Mouse (Mus musculus) neural tube, embryonic 12.5 days (tissue): ENCODE results near the gene Bcan. TPM values are rescaled to one million over a fixed set of nuclear protein-coding genes. Genes with fewer than 3 reads are reported as not detected.

Experiments used
- ATAC-seq: fragments of 200-750 bp; cut with Nextera tagmentation; 2 replicates; pipeline ENCODE4 v1.8.0; 2017; ENCODE audit warnings: low read depth, mild to moderate bottlenecking, moderate TSS enrichment, moderate library complexity; ENCODE audit not compliant: low FRiP score
- H3K27ac ChIP-seq: fragments of 300-500 bp; sonication (generic); 2 replicates; pipeline ENCODE4 v1.5.1; 2016
- H3K27me3 ChIP-seq: fragments of 300-500 bp; sonication (generic); replicated peaks from 2 replicates; pipeline ENCODE4 v1.6.1; 2016; ENCODE audit warnings: mild to moderate bottlenecking
- H3K36me3 ChIP-seq: fragments of 300-500 bp; sonication (generic); 2 replicates; pipeline ENCODE4 v1.6.1; 2016; ENCODE audit warnings: mild to moderate bottlenecking
- H3K4me1 ChIP-seq: fragments of 300-500 bp; sonication (generic); 2 replicates; pipeline ENCODE4 v1.6.1; 2016
- H3K4me2 ChIP-seq: fragments of 300-500 bp; sonication (generic); replicated peaks from 2 replicates; pipeline ENCODE4 v1.6.1; 2016; ENCODE audit warnings: mild to moderate bottlenecking
- H3K4me3 ChIP-seq: fragments of 300-500 bp; sonication (generic); 2 replicates; pipeline ENCODE4 v1.5.1; 2016
- H3K9ac ChIP-seq: fragments of 300-500 bp; sonication (generic); 2 replicates; pipeline ENCODE4 v1.6.1; 2016; ENCODE audit warnings: mild to moderate bottlenecking
- H3K9me3 ChIP-seq: fragments of 300-500 bp; sonication (generic); 2 replicates; pipeline ENCODE4 v1.6.1; 2016; ENCODE audit warnings: mild to moderate bottlenecking
- WGBS: fragments of 180-500 bp; shearing (Covaris S2); methylation state at CpG from one replicate; pipeline ENCODE4 v1.1.7; 2016; 5-methylcytosine and 5-hydroxymethylcytosine counted together
- polyA plus RNA-seq: library from polyadenylated mRNA; unstranded; fragments of >200 nt; fragmentation: Nextera tagmentation; extraction: Ambion mirVana; gene quantifications from 2 replicates; pipeline ENCODE4 v1.2.1, GENCODE M21; 2016

The Bcan gene
- 2.4 and 4.1 TPM in 2 replicates for polyA plus RNA-seq

DNA sequence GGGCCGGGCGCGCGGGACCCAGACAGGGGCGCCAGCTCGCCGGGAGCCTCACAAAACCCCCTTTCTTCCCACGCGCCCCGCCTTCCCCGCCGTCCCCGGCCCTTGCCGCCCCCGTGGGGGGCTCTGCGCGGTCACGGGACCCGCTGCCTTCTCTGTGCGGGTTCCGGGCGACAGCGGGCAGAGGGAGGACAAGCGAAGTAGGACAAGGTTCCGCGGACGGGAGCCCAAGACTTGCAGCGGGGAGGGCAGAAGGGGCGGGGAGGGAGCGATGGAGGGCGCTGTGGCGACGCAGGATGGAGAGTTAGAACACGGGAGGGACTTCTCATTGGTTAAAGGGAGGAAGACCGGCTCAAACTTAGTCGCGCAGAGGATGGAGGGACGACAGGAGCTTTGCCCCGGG lies at the start of gene Bcan:
TSS of gene Bcan (minus strand) at position 50 of the 400 bp plus-strand sequence.
- peak within 1 kb of the TSS; percentile 45 for H3K9ac ChIP-seq
- ATAC-seq = no peak
- WGBS = under 1% methylated on average over 39 of the region's 39 CpGs

DNA sequence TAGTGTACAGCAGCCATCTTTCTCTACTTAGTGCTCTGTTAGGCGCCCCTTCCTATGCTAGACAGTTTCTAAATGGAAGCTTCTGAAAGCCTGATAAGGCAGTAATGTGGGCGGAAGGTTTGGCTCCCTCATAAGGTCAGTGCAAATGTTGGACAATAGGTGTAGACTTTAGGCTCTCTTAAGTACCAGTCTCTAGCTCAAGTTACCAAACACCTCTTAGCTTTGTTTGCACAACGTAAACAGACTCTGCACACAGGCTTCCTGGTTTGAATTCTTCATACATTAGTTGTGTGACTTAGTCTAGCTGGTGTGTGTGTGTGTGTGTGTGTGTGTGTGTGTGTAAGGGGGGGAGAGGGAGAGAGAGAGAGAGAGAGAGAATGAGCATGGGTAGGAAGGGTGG lies 49.5 kb upstream of the Bcan start:
- H3K4me3 ChIP-seq = no peak overlapping the region
- WGBS = 91% methylated on average over 3 of the region's 3 CpGs
- no peak overlapping the region for H3K4me2 ChIP-seq
- H3K27ac ChIP-seq = no peak overlapping the region
- no peaks in the 10 kb centered on the region for H3K4me1 ChIP-seq
- peaks cover 37% of the 10 kb centered on the region for H3K36me3 ChIP-seq
- H3K9ac ChIP-seq = no peak overlapping the region
- H3K27me3 ChIP-seq = no peaks in the 10 kb centered on the region
- no peaks in the 10 kb centered on the region for H3K9me3 ChIP-seq
- no peak for ATAC-seq

More for the DNA sequence above, at the start of gene Bcan:
- no peak within 1 kb of the TSS for H3K27ac ChIP-seq
- no peaks in the 10 kb centered on the region for H3K9me3 ChIP-seq
- no peaks in the 10 kb centered on the region for H3K36me3 ChIP-seq
- H3K4me2 ChIP-seq = peak within 1 kb of the TSS; percentile 80
- peak within 1 kb of the TSS; percentile 43 for H3K4me3 ChIP-seq
- H3K4me1 ChIP-seq = peaks cover 34% of the 10 kb centered on the region
- peaks cover 90% of the 10 kb centered on the region for H3K27me3 ChIP-seq

DNA sequence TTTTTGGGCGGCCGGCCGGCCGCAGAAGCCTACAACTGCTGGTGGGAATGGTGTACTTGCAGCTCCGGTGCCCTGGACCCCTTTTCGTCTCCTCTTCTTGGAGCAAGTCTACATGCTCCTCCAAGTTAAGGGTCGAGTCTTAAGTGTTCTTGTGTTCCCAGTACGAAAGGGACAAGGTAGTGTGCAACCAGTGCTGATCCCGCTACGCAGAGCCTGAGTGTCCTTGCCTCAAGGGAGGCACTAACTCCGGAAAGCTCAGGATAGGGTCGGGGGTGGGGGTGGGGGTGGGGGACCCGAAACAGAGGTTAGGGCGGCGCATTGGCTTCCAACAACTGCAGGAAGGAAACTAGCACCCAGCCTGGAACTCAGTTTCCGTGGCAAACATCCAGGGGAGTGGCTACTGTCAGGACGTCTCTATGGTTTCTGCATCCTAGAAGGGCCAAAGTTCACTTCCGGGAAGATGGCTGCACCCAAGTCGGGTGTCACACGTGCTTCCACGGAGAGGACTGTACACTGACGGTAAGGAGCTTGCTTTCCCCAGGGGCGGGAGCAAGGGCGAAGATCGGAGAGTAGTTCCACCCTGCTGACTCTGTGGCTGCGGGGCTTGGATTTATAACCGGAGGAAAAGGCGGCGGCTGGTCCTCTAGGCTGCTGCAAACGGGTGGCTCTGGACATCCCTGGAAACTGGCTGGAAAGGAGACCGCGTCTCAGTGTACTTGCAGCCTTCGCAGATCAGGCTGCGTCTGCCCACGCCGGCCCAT lies 42.8 kb upstream of the Bcan start, which contains the start of gene Gpatch4:
TSS of gene Gpatch4 (plus strand) at position 448 of the 761 bp plus-strand sequence.
- Histone ChIP-seq H3K9me3 (no peaks in the 10 kb centered on the region), H3K27ac (no peak within 1 kb of the TSS), H3K4me1 (peaks cover 10% of the 10 kb centered on the region), H3K36me3 (no peaks in the 10 kb centered on the region), H3K27me3 (peaks cover 9% of the 10 kb centered on the region; the same call in 1 of the 2 replicates), H3K4me2 (peak within 1 kb of the TSS; percentile 65), H3K4me3 (peak within 1 kb of the TSS; percentile 69), H3K9ac (peak within 1 kb of the TSS; percentile 51)
- WGBS = 12% methylated on average over 36 of the region's 36 CpGs
- ATAC-seq = peak; percentile 83

DNA sequence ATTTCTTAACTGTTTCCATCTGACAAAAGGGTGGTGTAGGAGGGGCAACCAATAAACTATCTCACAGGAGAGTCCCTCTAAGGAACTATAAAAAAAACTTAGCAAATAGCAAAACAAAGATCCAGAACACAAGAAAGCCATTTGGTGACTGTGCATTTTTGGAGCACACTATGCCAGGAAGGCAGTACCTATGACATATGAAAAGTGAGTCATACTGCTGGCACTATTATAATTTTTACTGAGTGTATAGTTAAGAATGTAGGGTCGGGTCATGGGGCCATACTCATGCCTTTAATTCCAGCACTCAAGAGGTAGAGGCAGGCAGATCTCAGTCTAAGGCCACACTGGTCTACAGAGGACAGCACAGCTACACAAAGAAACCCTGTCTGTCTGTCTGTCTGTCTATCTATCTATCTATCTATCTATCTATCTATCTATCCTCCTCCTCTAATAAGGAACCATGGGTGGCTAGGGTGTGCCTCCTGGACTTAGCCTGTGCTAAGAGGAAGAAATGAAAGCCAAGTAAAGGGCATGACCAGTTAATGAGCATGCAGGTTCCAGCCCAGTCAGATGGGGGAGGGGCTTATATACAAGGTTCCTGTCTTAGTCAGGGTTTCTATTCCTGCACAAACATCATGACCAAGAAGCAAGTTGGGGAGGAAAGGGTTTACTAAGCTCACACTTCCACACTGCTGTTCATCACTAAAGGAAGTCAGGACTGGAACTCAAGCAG lies 35.7 kb upstream of the Bcan start:
- no peak overlapping the region for H3K27ac ChIP-seq
- H3K9me3 ChIP-seq = no peaks in the 10 kb centered on the region
- WGBS = 66% methylated on average over 1 of the region's 1 CpGs
- no peak overlapping the region for H3K4me3 ChIP-seq
- no peaks in the 10 kb centered on the region for H3K36me3 ChIP-seq
- ATAC-seq = no peak
- H3K9ac ChIP-seq = no peak overlapping the region
- no peak overlapping the region for H3K4me2 ChIP-seq
- H3K27me3 ChIP-seq = peaks cover 13% of the 10 kb centered on the region; the same call in 1 of the 2 replicates
- no peaks in the 10 kb centered on the region for H3K4me1 ChIP-seq

DNA sequence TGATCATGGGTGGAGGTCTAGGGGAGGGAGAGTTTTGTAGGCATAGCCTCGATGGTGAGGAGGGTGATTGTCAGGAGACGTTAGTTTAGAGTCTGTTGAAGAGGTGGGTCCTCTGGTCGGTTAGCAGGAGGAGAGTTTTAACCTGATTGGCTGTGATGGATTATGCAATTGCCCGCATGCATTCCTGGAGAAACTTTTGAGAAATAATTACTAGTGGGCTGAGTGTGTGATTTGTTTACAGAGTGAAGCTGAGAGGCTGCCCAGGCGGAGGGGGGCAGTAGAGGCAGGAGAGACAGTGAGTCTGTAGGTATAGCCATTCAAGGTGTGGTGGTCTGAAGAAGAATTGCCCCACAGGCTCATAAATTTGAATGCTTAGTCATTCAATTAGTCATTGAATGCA lies 33.5 kb upstream of the Bcan start:
- Histone ChIP-seq H3K9ac (no peak overlapping the region), H3K4me3 (no peak overlapping the region), H3K27me3 (peaks cover 16% of the 10 kb centered on the region), H3K9me3 (no peaks in the 10 kb centered on the region), H3K4me1 (no peaks in the 10 kb centered on the region), H3K36me3 (no peaks in the 10 kb centered on the region), H3K27ac (no peak overlapping the region), H3K4me2 (no peak overlapping the region)
- ATAC-seq = no peak
- 80% methylated on average over 5 of the region's 5 CpGs for WGBS

DNA sequence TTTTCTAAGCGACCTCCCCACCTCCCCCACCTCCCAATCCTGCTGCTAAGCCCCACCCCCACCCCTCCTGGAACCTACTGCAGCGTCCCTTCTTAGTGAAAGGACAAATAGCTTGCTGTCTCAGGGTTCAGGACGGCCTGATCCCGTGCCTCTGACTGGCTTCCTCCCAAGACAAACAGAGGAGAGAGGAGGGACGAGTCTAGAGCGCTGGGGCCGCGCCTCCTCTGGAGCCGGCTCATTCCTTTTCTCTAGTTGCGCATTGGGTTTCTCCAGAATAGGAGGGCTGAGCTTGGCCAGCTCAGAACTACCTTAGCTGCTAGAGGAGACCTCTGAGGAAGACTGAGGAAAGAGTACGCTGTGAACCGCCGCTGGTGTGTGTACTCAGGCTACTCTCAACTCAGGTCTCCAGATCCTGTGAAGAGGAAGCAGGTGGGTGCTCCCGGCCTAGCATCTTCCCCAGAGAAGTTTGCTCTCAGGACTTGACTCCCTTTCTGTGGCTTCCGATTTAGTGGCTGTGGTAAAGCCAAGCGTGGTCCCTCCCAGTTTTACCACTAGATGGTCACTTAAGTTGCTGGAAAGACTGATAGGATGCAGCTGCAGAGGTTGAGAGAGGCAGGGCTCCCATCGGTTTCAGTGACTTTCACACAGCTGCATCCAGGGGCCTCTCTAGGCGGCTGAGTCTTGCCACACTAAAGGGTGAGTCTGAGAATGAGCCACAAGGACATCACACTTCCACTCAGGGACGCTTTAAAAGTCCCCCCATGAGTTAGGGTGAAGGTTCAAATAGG lies 30.8 kb upstream of the Bcan start:
- H3K4me2 ChIP-seq = 0 out of 2 replicates have a peak overlapping the region, but pooled peaks have one; percentile 3
- H3K9me3 ChIP-seq = no peaks in the 10 kb centered on the region; the same call in 1 of the 2 replicates
- H3K4me1 ChIP-seq = no peaks in the 10 kb centered on the region
- ATAC-seq = no peak
- no peaks in the 10 kb centered on the region for H3K36me3 ChIP-seq
- no peak overlapping the region for H3K27ac ChIP-seq
- H3K4me3 ChIP-seq = no peak overlapping the region
- H3K27me3 ChIP-seq = peaks cover 29% of the 10 kb centered on the region
- no peak overlapping the region for H3K9ac ChIP-seq
- 20% methylated on average over 19 of the region's 19 CpGs for WGBS

DNA sequence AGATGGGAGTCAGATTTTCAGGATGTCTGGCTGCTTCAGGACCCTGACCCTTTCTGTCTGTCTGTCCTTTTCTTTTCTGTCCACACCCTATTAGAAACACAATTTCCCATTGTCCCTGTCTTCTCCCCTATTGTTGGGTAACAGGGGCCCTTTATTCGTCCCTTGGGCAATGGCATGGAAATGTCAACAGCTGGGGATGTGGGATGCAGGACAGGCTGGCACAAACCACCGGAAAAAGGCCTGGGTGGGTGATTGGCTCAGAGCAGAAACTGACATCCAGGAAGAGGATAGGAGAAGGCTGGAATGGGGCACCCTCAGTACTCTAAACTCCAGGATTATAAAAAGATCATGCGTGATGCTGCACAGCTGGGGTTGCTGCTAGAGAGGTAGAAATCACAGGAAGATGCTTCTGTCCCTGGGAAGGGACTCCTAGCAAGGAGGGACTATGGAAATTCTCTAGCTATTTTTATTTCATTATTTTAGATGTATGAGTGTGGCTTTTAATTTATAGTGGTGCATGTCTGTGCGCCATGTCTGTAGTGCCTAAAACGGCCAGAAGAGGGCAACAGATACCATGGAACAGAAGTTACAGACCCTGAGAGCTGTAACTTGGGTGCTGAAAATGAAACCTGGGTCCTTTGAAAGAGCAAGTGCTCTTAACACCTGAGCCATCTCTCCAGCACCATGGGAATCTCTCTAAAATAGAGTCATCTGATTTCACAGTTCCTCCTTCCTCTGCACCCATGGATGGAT lies 27.6 kb upstream of the Bcan start, which contains the start of gene Hapln2:
TSS of gene Hapln2 (minus strand) at position 150 of the 753 bp plus-strand sequence.
- 39% methylated on average over 5 of the region's 5 CpGs for WGBS
- no peaks in the 10 kb centered on the region; the same call in 1 of the 2 replicates for H3K9me3 ChIP-seq
- no peak within 1 kb of the TSS for H3K27ac ChIP-seq
- H3K4me2 ChIP-seq = no peak within 1 kb of the TSS
- H3K4me1 ChIP-seq = peaks cover 13% of the 10 kb centered on the region
- H3K4me3 ChIP-seq = no peak within 1 kb of the TSS
- ATAC-seq = no peak
- no peak within 1 kb of the TSS for H3K9ac ChIP-seq
- peaks cover 60% of the 10 kb centered on the region for H3K27me3 ChIP-seq
- H3K36me3 ChIP-seq = no peaks in the 10 kb centered on the region

DNA sequence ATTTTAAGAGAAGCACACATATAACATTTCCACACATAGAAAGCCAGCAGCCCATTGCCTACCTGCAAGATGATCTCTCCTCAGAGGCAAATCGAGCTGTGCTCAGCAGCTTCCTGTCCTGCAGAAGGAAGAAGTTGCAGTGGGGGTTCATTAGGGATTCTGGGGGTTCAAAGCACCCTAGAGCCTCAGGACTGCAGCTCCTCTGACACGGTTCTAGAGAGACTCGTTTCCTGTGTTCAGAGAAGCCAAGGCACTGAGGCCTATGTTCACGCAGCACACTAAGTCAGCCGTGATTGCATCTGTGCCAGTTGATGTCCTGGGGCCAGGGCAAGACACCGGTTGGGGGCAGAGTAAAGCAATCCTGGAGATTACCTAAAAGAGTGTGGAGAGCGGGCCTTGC lies 26.8 kb upstream of the Bcan start:
- Histone ChIP-seq H3K27me3 (peaks cover 68% of the 10 kb centered on the region), H3K27ac (no peak overlapping the region), H3K4me3 (no peak overlapping the region), H3K4me1 (peaks cover 19% of the 10 kb centered on the region), H3K4me2 (no peak overlapping the region), H3K36me3 (no peaks in the 10 kb centered on the region), H3K9me3 (no peaks in the 10 kb centered on the region; the same call in 1 of the 2 replicates), H3K9ac (no peak overlapping the region)
- WGBS = 64% methylated on average over 7 of the region's 7 CpGs
- ATAC-seq = no peak

DNA sequence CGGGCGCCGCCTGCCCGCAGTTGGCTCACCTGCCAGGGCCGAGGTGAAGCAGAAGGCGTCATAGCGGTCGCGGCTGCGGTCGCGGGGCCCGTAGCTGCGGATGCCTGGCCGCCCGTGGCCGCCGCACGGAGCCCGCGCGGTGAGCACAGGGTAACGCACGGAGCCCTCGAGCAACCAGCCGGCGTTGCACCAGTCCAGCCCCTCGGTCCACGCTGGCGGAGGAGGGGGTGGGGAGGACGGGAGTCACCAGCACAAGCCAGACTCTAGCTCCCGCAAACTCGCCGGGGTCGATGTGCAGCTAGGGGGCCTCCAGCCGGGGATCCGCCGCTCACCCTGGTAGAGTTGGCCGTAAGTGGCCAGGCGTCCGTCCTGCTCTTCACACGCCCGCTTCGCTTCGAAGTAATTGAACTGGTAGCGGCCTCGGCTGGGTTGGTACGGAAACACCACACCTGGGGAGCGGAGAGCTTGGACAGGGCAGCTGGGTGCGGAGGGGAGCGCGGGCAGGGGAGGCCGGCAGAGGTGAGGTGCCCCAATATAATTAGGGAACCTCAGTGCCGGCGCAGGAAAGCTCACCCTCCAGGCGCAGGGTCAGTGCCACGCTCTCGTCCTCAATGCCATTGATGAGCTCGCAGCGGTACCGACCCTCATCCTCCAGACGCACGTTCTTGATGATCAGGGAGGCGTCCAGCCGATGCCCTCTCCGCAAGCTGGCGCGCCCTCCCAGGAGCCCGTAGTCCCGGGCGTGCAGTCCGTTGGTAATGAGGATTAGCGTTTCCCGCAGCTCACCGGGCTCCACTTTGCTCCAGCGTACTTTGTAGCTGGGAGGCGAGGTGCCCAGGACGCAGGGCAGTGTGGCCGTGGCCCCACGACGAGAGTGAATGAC lies 23.4 kb upstream of the Bcan start:
- Histone ChIP-seq H3K36me3 (no peaks in the 10 kb centered on the region), H3K27ac (no peak overlapping the region)
- peak; percentile 72 for ATAC-seq

DNA sequence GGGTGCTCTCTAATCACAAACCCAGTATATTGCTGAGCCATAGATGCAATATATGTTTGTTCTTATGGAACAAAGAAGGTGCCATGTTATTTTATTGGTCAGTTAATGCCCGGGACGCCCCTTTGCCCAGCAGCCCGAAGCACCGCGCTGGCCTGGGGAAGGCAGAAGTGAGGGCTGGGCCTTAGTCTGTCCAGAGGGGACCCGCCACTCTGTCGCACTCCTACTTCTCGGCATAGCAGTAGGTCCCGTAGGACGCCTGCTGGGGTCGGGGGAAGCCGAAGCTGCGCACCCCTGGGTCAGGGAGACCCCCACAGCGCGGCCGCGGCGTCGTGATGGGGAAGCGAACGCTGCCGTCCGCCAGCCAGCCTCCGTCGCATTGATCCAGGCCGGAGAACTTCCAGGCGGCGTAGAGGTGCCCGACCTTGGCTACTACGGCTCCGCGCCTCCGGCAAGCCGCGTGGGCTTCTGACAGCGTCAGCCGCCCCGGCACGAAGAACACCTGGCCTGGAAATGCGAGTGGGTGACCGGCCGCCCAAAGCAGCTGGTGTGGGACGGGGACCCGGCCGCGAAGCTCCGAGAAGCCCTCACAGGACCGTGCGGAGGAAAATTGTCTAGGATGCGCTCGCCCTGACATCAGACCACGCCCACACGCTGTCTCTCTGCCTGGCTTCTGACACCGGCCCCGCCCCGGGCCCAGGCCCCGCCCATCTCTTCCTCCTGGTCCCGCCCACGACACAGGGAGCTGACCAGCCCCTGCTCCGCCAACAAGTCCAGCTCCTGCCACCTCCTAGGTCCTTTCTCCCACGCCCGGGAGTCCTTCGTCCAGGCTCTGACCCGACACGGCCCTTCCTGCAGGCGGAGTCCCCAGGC lies 22.5 kb upstream of the Bcan start:
- WGBS = 1% methylated on average over 66 of the region's 66 CpGs

More for the DNA sequence above, 23.4 kb upstream of the Bcan start:
- Histone ChIP-seq H3K9me3 (no peaks in the 10 kb centered on the region; the same call in 1 of the 2 replicates), H3K9ac (peak overlapping the region; percentile 53; the same call in 1 of the 2 replicates), H3K27me3 (peaks cover 73% of the 10 kb centered on the region), H3K4me1 (peaks cover 19% of the 10 kb centered on the region), H3K4me2 (peak overlapping the region; percentile 99), H3K4me3 (peak overlapping the region; percentile 52)
- WGBS = under 1% methylated on average over 81 of the region's 81 CpGs

More for the DNA sequence above, 22.5 kb upstream of the Bcan start:
- Histone ChIP-seq H3K9ac (peak overlapping the region; percentile 53), H3K36me3 (no peaks in the 10 kb centered on the region), H3K9me3 (no peaks in the 10 kb centered on the region), H3K27me3 (peaks cover 75% of the 10 kb centered on the region), H3K4me2 (peak overlapping the region; percentile 99), H3K4me3 (peak overlapping the region; percentile 52), H3K27ac (no peak overlapping the region), H3K4me1 (peaks cover 19% of the 10 kb centered on the region)
- ATAC-seq = peak; percentile 87
